In genomic region chr4:145229051-145229450, GRCm38 (mm10) we compare ENCODE assay signal across 16 mouse cellular contexts. TPM values are rescaled to one million over a fixed set of nuclear protein-coding genes. Genes with fewer than 3 reads are reported as not detected.
A peak's percentile ranks its signal among the peaks of the same experiment; 100 is the strongest.
DNase-seq lines count a peak whose midpoint lies in the region; ATAC-seq and TF ChIP-seq lines count a peak whose summit lies in the region.
"Had no signal": no experiment of that assay in that cellular context is flagged by ENCODE, and none has a peak within 500 bp of the region (broad histone marks: within the 10 kb centered on the region; RNA-seq: fewer than 3 reads in every experiment).

No protein-coding gene starts in this region.

- TF ChIP-seq CTCF in embryonic fibroblast, embryonic 13.5 days (IDR thresholded peaks at IDR 0.05; ENCODE audit: borderline replicate concordance, insufficient read depth, low read length), result no peak
- no peak for TF ChIP-seq CTCF in hindbrain, postnatal 0 days (IDR thresholded peaks at IDR 0.05; ENCODE audit: low read depth)

- TF ChIP-seq POLR2A in embryonic fibroblast, embryonic 13.5 days (IDR thresholded peaks at IDR 0.05; ENCODE audit: low read depth, low read length), result no peak

- peaks cover 17% of the 10 kb centered on the region for H3K4me1 ChIP-seq in embryonic fibroblast, embryonic 13.5 days (ENCODE audit: control insufficient read depth, insufficient read depth, low read length)
- no peaks in the 10 kb centered on the region for H3K4me1 ChIP-seq in hindbrain, postnatal 0 days (ENCODE audit: insufficient read depth, low read length)
- H3K4me1 ChIP-seq: embryonic facial prominence, embryonic 15.5 days; forebrain, embryonic 15.5 days; hindbrain, embryonic 12.5 days had no signal

- H3K4me2 ChIP-seq in hindbrain, postnatal 0 days (ENCODE audit: low read depth, low read length), result no peak overlapping the region
- H3K4me2 ChIP-seq: embryonic facial prominence, embryonic 15.5 days; forebrain, embryonic 15.5 days; hindbrain, embryonic 12.5 days; limb, embryonic 15.5 days had no signal

- 88% methylated on average over 6 of the region's 6 CpGs for WGBS in hindbrain, postnatal 0 days

- H3K9ac ChIP-seq in hindbrain, postnatal 0 days (replicated peaks; ENCODE audit: low read length), result no peak overlapping the region
- H3K9ac ChIP-seq: embryonic facial prominence, embryonic 15.5 days; forebrain, embryonic 15.5 days; hindbrain, embryonic 12.5 days; limb, embryonic 15.5 days had no signal

- H3K27ac ChIP-seq in embryonic fibroblast, embryonic 13.5 days (ENCODE audit: insufficient read depth, low read length), result peak overlapping the region; percentile 23; the same call in 1 of the 2 replicates
- H3K27ac ChIP-seq in hindbrain, postnatal 0 days, result no peak overlapping the region
- H3K27ac ChIP-seq: embryonic facial prominence, embryonic 15.5 days; forebrain, embryonic 15.5 days; hindbrain, embryonic 12.5 days; limb, embryonic 15.5 days; midbrain, embryonic 10.5 days; stomach, postnatal 0 days had no signal

- no peaks in the 10 kb centered on the region for H3K9me3 ChIP-seq in hindbrain, postnatal 0 days (ENCODE audit: low read length)
- H3K9me3 ChIP-seq: embryonic facial prominence, embryonic 15.5 days; forebrain, embryonic 15.5 days; hindbrain, embryonic 12.5 days; limb, embryonic 15.5 days; midbrain, embryonic 10.5 days had no signal

- no peak overlapping the region for H3K4me3 ChIP-seq in embryonic fibroblast, embryonic 13.5 days (ENCODE audit: insufficient read depth, low read length)
- no peak overlapping the region for H3K4me3 ChIP-seq in hindbrain, postnatal 0 days (ENCODE audit: low read length)
- H3K4me3 ChIP-seq: embryonic facial prominence, embryonic 15.5 days; forebrain, embryonic 15.5 days; hindbrain, embryonic 12.5 days; limb, embryonic 15.5 days; midbrain, embryonic 10.5 days; myocyte had no signal

- peak; percentile 79 for DNase-seq in 416B (ENCODE audit: low read depth)
- peak; percentile 72 for DNase-seq in CD4-positive, CD25-positive, alpha-beta regulatory T cell, adult 2 months (ENCODE audit: low read depth, low spot score)
- no peak for DNase-seq in hindbrain, postnatal 0 days (ENCODE audit: low spot score)
- no peak for DNase-seq in urinary bladder, postnatal 4 days (ENCODE audit: low spot score in 2 of 2)
- DNase-seq in adrenal gland, adult 2 months, result no peak
- DNase-seq: adrenal gland, adult 8-10 months; right cerebral cortex, postnatal 4 days had no signal

- no peaks in the 10 kb centered on the region for H3K36me3 ChIP-seq in hindbrain, postnatal 0 days (ENCODE audit: insufficient read depth, low read length)
- H3K36me3 ChIP-seq: embryonic facial prominence, embryonic 15.5 days; forebrain, embryonic 15.5 days; hindbrain, embryonic 12.5 days; limb, embryonic 15.5 days; midbrain, embryonic 10.5 days had no signal

- ATAC-seq in neutrophil, adult 5-6 weeks (ENCODE audit: extremely low read depth, insufficient number of reproducible peaks, low FRiP score, poor library complexity, severe bottlenecking), result peak; percentile 14; the same call in 1 of the 2 replicates
- ATAC-seq in hindbrain, postnatal 0 days, result no peak
- ATAC-seq: forebrain, embryonic 15.5 days had no signal

- H3K27me3 ChIP-seq in hindbrain, postnatal 0 days (ENCODE audit: insufficient read depth, low read length), result no peaks in the 10 kb centered on the region
- H3K27me3 ChIP-seq: embryonic facial prominence, embryonic 15.5 days; forebrain, embryonic 15.5 days; hindbrain, embryonic 12.5 days; limb, embryonic 15.5 days had no signal

RNA-seq across cellular contexts. Expression of gene Tnfrsf1b, which starts 17.6 kb away (rescaled TPM):
- 30.2 and 40.7 TPM in 2 replicates for polyA plus RNA-seq in embryonic fibroblast, embryonic 13.5 days (2011; ENCODE audit: insufficient read length, low read depth, missing spikeins)
- total RNA-seq in neutrophil, adult 5-6 weeks (2017), result 91.5 and 109 TPM in 2 replicates
- 7.3 and 36.8 TPM in 2 replicates for total RNA-seq in hindbrain, postnatal 0 days (2014; rRNA removed)
- polyA plus RNA-seq in hindbrain, postnatal 0 days (2015; fragmentation: Nextera tagmentation; extraction: Ambion mirVana), result 2.5 and 2.9 TPM in 2 replicates
- total RNA-seq in adrenal gland, adult 2 months (2021), result 10 to 100 TPM in 1 of 2 experiments, 1 to 10 TPM in 1; 6.9 to 10.6 TPM
- polyA plus RNA-seq in adrenal gland, adult 2 months (2012; rRNA removed), result 13.2 and 14.7 TPM in 2 replicates

RNA-seq across cellular contexts. Expression of gene Vps13d, which starts 34.2 kb away (rescaled TPM):
- 19.4 and 28.9 TPM in 2 replicates for polyA plus RNA-seq in embryonic fibroblast, embryonic 13.5 days (2011; ENCODE audit: insufficient read length, low read depth, missing spikeins)
- total RNA-seq in neutrophil, adult 5-6 weeks (2017), result 87.7 and 101 TPM in 2 replicates
- total RNA-seq in hindbrain, postnatal 0 days (2014; rRNA removed), result 32.8 and 35.3 TPM in 2 replicates
- polyA plus RNA-seq in hindbrain, postnatal 0 days (2015; fragmentation: Nextera tagmentation; extraction: Ambion mirVana), result 7.8 and 8.6 TPM in 2 replicates
- 10 to 100 TPM; 49.7 to 56.2 TPM for total RNA-seq in adrenal gland, adult 2 months (2021)
- polyA plus RNA-seq in adrenal gland, adult 2 months (2012; rRNA removed), result 10.2 and 13.3 TPM in 2 replicates

Comparison
In these comparisons a context has a peak if more than half of its experiments do, and no peak if none do; other contexts are left out.
1. DNase-seq: peak in 416B (single experiment) and CD4-positive, CD25-positive, alpha-beta regulatory T cell, adult 2 months (single experiment); none in hindbrain, postnatal 0 days (single experiment), urinary bladder, postnatal 4 days (0 of 2) and adrenal gland, adult 2 months (single experiment).